Mouse (Mus musculus) limb, embryonic 14.5 days (tissue): Measurements from ENCODE around the gene Snx22. TPM values are rescaled to one million over a fixed set of nuclear protein-coding genes. Genes with fewer than 3 reads are reported as not detected.

ENCODE experiments used
- ATAC-seq: fragments of 200-750 bp; cut with Nextera tagmentation; 2 replicates; pipeline ENCODE4 v1.8.0; 2017; ENCODE audit warnings: low read depth, moderate number of reproducible peaks, moderate TSS enrichment; ENCODE audit not compliant: low FRiP score
- DNase-seq: peaks from one replicate; pipeline ENCODE4 v3.0.0-alpha.2; 2015; ENCODE audit warnings: low spot score
- H3K27ac ChIP-seq: fragments of 300-500 bp; sonication (generic); replicated peaks from 2 replicates; pipeline ENCODE4 v1.5.1; 2014; ENCODE audit warnings: low read depth, mild to moderate bottlenecking, low read length, moderate library complexity, mixed read lengths
- H3K27me3 ChIP-seq: fragments of 300-500 bp; sonication (generic); 2 replicates; pipeline ENCODE4 v1.6.1; 2014; ENCODE audit warnings: low read length, mixed read lengths; ENCODE audit not compliant: control insufficient read depth, insufficient read depth
- H3K36me3 ChIP-seq: fragments of 300-500 bp; sonication (generic); 2 replicates; pipeline ENCODE4 v1.6.1; 2014; ENCODE audit warnings: mild to moderate bottlenecking, low read length, moderate library complexity, mixed read lengths; ENCODE audit not compliant: control insufficient read depth, insufficient read depth
- H3K4me1 ChIP-seq: fragments of 300-500 bp; sonication (generic); 2 replicates; pipeline ENCODE4 v1.6.1; 2014; ENCODE audit warnings: antibody characterized with exemption, low read length, mixed read lengths; ENCODE audit not compliant: control insufficient read depth, insufficient read depth
- H3K4me2 ChIP-seq: fragments of 300-500 bp; sonication (generic); replicated peaks from 2 replicates; pipeline ENCODE4 v1.6.1; 2014; ENCODE audit warnings: low read depth, mild to moderate bottlenecking, low read length, moderate library complexity; ENCODE audit not compliant: severe bottlenecking
- H3K4me3 ChIP-seq: fragments of 300-500 bp; sonication (generic); replicated peaks from 2 replicates; pipeline ENCODE4 v1.5.1; 2014; ENCODE audit warnings: low read length
- H3K9ac ChIP-seq: fragments of 300-500 bp; sonication (generic); 2 replicates; pipeline ENCODE4 v1.6.1; 2014; ENCODE audit warnings: mild to moderate bottlenecking, low read depth, low read length, moderate library complexity; ENCODE audit not compliant: severe bottlenecking
- H3K9me3 ChIP-seq: fragments of 300-500 bp; sonication (generic); 2 replicates; pipeline ENCODE4 v1.6.1; 2016; ENCODE audit warnings: low read length; ENCODE audit not compliant: control insufficient read depth
- POLR2A ChIP-seq: fragments of 200-500 bp; IDR thresholded peaks from 2 replicates; pipeline ENCODE4 v1.8.0; 2012; ENCODE audit warnings: inconsistent platforms, mild to moderate bottlenecking, moderate library complexity, borderline replicate concordance; ENCODE audit not compliant: insufficient read depth, insufficient read length; ENCODE audit errors: extremely low read depth
- WGBS: fragments of 180-500 bp; shearing (Covaris S2); extraction: QIAGEN DNeasy Blood & Tissue Kit; methylation state at CpG from one replicate; pipeline ENCODE4 v1.1.7; 2014; 5-methylcytosine and 5-hydroxymethylcytosine counted together
- polyA plus RNA-seq, 2 experiments: library from polyadenylated mRNA; depleted of rRNA in 1 of 2; stranded (reverse) in 1 of 2; unstranded in 1 of 2; fragments of >200 nt; fragmentation: Nextera tagmentation in 1 of 2; extraction: Ambion mirVana in 1 of 2; gene quantifications; 2 replicates each; pipeline versions ENCODE4 v1.2.1 to v1.2.3; 2012 to 2014

Snx22 gene
- polyA plus RNA-seq, 2 experiments: 3.1 to 5.0 TPM

DNA sequence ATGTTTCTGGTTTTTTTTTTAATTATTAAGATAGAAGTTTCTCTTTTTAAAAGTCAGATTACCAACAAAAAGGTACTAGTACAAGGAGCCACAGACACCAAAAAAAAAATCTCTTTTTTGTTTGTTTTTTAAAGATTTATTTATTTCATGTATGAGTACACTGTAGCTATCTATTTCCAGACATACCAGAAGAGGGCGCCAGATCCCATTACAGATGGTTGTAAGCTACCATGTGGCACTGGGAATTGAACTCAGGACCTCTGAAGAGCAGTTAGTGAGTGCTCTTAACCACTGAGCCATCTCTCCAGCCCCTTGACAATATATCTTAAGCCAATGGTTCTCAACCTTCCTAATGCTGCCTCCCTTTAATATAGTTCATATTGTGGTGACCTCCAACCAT is 15.9 kb downstream of the Snx22 start:
- H3K27ac ChIP-seq: no peak overlapping the region
- H3K4me1 ChIP-seq: no peaks in the 10 kb centered on the region
- H3K4me2 ChIP-seq: no peak overlapping the region
- no peak for TF ChIP-seq POLR2A
- H3K36me3 ChIP-seq: no peaks in the 10 kb centered on the region
- no peaks in the 10 kb centered on the region for H3K27me3 ChIP-seq
- 32% methylated on average over 1 of the region's 1 CpGs for WGBS
- ATAC-seq (no peak), DNase-seq (no peak)
- no peak overlapping the region for H3K4me3 ChIP-seq
- H3K9me3 ChIP-seq: no peaks in the 10 kb centered on the region
- H3K9ac ChIP-seq: no peak overlapping the region

DNA sequence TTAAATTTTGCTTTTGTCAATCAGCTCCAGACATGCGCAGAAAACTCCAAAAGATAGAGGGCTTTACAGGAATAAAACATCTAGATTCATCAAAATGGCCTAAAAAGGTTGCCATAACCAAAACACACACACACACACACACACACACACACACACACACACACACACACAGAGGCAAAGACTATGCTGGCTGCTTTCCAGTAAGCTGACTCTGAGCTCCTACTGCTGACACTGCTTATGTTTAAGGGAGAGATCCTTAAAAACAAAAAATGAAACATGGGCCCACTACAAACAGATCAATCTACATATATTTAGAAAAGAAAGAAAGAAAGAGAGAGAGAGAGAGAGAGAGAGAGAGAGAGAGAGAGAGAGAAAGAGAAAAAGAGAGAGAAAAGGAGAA is 16.8 kb downstream of the Snx22 start:
- no peak for DNase-seq
- H3K4me3 ChIP-seq: no peak overlapping the region
- no peak overlapping the region for H3K9ac ChIP-seq
- no peak overlapping the region for H3K27ac ChIP-seq
- no peaks in the 10 kb centered on the region for H3K36me3 ChIP-seq
- H3K4me1 ChIP-seq: no peaks in the 10 kb centered on the region
- no peak for TF ChIP-seq POLR2A
- H3K4me2 ChIP-seq: no peak overlapping the region
- no peak for ATAC-seq
- H3K9me3 ChIP-seq: no peaks in the 10 kb centered on the region
- H3K27me3 ChIP-seq: no peaks in the 10 kb centered on the region
- WGBS: 83% methylated on average over 1 of the region's 1 CpGs

DNA sequence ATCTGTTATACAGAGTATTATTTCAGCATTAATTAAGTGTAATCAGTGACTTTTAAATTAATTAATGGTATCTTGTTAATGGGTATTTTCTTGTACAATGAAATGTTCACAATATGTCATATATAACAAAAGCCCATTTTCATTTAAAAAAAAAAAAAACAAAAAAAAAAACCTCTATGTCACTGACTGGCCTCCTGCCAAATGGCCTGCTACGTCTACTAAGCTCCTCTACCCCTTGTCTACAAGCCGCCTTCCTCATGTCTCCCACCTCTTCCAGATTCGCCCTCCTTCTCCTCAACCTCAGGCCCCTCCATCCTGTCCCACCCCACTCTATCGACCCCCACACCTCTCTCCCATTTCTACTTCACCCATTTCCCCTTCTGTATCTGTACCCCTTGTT is 18.0 kb downstream of the Snx22 start:
- Histone ChIP-seq H3K4me3 (no peak overlapping the region), H3K9ac (no peak overlapping the region), H3K27ac (no peak overlapping the region), H3K4me2 (no peak overlapping the region), H3K4me1 (no peaks in the 10 kb centered on the region), H3K9me3 (no peaks in the 10 kb centered on the region), H3K27me3 (no peaks in the 10 kb centered on the region), H3K36me3 (no peaks in the 10 kb centered on the region)
- DNase-seq: no peak
- ATAC-seq: no peak
- TF ChIP-seq POLR2A: no peak
- 73% methylated on average over 4 of the region's 4 CpGs for WGBS

DNA sequence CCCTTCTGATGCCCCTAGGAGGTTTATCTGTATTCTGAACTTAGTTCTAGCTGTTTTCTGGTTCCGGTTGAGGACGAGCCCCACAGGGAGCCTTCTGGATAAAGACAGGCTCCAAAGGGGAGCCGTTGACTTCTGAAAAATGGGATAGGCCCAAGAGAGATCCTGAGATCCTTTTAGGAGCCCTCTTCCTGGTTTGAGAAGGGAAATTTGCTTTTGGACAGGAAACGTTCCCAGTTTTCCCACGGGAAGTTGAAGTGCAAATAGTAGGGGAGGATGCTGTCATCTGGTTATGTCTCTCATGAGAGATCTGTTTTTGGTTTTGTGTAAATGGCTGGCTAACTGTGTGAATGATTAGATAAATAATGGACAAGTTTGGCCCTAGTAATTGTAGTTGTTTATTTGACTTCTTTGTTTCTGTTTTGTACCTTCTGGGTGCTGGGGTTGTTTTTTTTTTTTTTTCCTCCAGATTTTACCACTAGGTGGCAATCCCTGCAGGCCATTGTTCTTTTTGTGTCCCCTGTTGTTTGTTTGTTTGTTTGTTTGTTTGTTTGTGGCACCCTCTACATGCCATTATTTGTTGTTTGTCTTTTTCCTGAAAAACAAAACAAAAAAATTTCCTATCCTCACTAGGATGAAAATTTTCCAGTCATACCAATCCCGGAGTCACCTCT is 19.5 kb downstream of the Snx22 start:
- no peak overlapping the region for H3K4me3 ChIP-seq
- no peaks in the 10 kb centered on the region for H3K36me3 ChIP-seq
- ATAC-seq (no peak), DNase-seq (no peak)
- H3K4me2 ChIP-seq: no peak overlapping the region
- H3K4me1 ChIP-seq: no peaks in the 10 kb centered on the region
- WGBS: 77% methylated on average over 6 of the region's 6 CpGs
- no peak for TF ChIP-seq POLR2A
- H3K27me3 ChIP-seq: no peaks in the 10 kb centered on the region
- H3K27ac ChIP-seq: no peak overlapping the region
- H3K9me3 ChIP-seq: no peaks in the 10 kb centered on the region
- no peak overlapping the region for H3K9ac ChIP-seq

DNA sequence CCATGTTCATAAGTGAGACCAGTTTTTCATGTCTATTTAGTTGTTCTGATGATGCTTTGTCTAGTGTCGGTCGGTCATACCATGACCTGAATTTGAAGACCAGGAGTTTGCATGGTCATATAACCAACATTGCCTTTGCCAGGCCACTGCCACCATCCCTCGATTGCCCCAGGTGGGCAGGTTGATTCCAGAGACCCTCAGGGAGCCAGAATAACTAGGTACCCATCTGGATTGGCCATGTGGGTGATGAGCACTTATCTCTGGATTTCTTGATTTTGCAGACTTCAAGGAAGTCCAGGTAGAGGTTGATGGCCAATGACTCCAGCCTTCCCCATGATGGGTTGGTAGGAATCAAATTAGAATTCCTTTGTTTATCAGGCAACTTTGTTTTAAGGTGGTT is 26.3 kb downstream of the Snx22 start:
- no peak overlapping the region for H3K27ac ChIP-seq
- no peaks in the 10 kb centered on the region for H3K9me3 ChIP-seq
- no peak overlapping the region for H3K4me3 ChIP-seq
- peaks cover 36% of the 10 kb centered on the region for H3K36me3 ChIP-seq
- H3K9ac ChIP-seq: no peak overlapping the region
- ATAC-seq: no peak
- no peaks in the 10 kb centered on the region for H3K4me1 ChIP-seq
- no peak overlapping the region for H3K4me2 ChIP-seq
- H3K27me3 ChIP-seq: no peaks in the 10 kb centered on the region
- TF ChIP-seq POLR2A: no peak
- 98% methylated on average over 3 of the region's 3 CpGs for WGBS
- no peak for DNase-seq
